Mouse (Mus musculus) thymus, adult 2 months (tissue): Measurements from ENCODE around the gene Snx13.

Source experiments
- CTCF ChIP-seq: fragments of 200-500 bp; IDR thresholded peaks from 2 replicates; pipeline ENCODE4 v1.5.1; 2012; ENCODE audit warnings: mild to moderate bottlenecking, control low read depth, low read length, moderate library complexity, borderline replicate concordance; ENCODE audit not compliant: control insufficient read depth, poor library complexity, insufficient read depth; ENCODE audit errors: extremely low read depth
- POLR2A ChIP-seq: fragments of 200-500 bp; IDR thresholded peaks from 2 replicates; pipeline ENCODE4 v1.6.1; 2012; ENCODE audit warnings: mild to moderate bottlenecking, low read length, control low read depth, moderate library complexity; ENCODE audit not compliant: control insufficient read depth, poor library complexity, insufficient read depth; ENCODE audit errors: extremely low read depth

GRCm38 (mm10) chr12:35050501-35050900 is 3.5 kb downstream of the Snx13 start:
- no peak for TF ChIP-seq CTCF
- no peak for TF ChIP-seq POLR2A
